Mouse (Mus musculus): Measurements from ENCODE around the gene Lsm11.

The Lsm11 gene

GRCm38 (mm10) chr11:45927456-45927855, 17.3 kb downstream of the Lsm11 start:
- no peak for DNase-seq (ENCODE audit: low spot score)

DNA sequence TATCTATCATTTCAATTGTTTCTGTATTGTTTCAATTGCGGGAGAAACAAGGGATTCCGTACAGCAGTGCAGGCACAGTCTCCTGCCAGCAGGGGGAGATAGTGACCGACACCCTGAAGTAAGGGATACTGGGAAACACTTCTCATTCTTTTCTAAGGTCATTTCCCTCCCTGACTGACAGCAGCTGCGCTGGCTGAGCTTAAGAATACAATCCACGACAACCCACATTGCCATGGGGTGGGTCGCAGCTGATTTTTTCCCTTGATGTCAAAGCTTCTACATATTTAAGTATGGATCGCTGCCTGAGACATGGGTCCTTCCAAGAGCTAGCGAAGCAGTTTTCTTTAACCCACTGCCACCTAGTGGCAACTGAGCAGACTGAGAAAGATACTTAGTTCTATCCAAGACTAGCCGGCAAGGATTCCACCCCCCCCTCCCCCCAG, 18.1 kb downstream of the Lsm11 start:
- peak; percentile 92 for DNase-seq (ENCODE audit: low spot score)

GRCm38 (mm10) chr11:45925436-45925835, 19.3 kb downstream of the Lsm11 start:
- DNase-seq (ENCODE audit: low spot score), result peak; percentile 17

DNA sequence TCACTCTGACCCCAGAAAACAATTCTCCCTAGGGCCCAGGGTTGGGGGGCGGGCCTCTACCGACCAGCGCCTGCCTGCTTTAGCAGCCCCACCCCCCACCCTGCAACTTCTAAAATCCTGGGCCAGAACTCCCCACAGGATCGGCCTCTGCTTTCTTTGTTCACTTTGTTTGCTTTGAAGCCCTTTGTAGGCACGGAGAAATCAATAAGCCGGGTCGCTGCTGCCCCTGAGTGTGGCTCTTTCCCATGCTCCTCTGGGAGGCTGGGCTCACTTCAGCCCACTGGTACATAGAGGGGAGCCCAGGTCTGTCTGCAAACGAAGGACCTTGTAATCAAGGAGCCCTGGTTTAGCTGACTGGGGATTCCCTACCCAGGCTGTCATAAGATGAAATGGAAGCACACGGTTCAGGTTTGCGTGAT, 23.2 kb downstream of the Lsm11 start:
- DNase-seq (ENCODE audit: low spot score), result peak; percentile 60

- DNase-seq (ENCODE audit: low spot score), result no peak
Observed at GRCm38 (mm10) chr11:45921026-45921425, 23.7 kb downstream of the Lsm11 start.

GRCm38 (mm10) chr11:45918836-45919235, 25.9 kb downstream of the Lsm11 start:
- no peak for DNase-seq (ENCODE audit: low spot score)

GRCm38 (mm10) chr11:45918018-45918417, 26.7 kb downstream of the Lsm11 start:
- DNase-seq (ENCODE audit: low spot score), result no peak

- DNase-seq (ENCODE audit: low spot score), result no peak
Observed at GRCm38 (mm10) chr11:45916196-45916595, 28.5 kb downstream of the Lsm11 start.

DNA sequence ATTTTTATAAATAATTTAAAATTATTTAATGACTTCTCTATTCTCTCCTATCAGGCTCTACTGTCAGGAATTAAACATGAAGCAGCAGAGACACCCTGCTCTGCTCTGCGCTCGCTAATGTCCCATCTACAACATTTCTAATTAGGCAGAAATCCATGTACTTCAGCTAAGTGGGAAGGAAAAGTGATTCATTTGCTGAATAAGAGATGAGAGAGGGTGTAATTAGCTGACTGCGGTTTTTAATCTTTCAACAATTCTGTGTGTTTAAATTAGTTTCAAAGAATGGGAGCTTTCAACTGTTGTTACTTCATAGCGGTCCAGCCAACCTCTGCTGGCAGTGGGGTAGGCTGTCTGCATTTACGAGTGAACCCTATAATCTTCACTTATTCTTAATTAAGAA, 34.0 kb downstream of the Lsm11 start:
- no peak for DNase-seq (ENCODE audit: low spot score)

DNA sequence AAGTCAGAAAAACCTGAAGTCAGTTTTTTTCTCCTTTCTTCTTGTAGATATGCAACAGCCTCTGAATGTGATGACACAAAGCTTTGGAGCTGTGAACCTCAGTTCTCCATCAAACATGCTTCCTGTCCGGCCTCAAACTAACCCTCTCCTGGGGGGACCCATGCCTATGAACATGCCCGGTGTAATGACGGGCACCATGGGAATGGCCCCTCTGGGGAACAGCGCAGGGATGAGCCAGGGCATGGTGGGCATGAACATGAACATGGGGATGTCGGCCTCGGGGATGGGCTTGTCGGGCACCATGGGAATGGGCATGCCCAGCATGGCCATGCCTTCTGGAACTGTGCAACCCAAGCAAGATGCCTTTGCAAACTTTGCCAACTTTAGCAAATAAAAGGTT, 35.8 kb downstream of the Lsm11 start:
- DNase-seq (ENCODE audit: low spot score), result no peak

GRCm38 (mm10) chr11:45908070-45908469, 36.7 kb downstream of the Lsm11 start:
- DNase-seq (ENCODE audit: low spot score), result no peak

DNA sequence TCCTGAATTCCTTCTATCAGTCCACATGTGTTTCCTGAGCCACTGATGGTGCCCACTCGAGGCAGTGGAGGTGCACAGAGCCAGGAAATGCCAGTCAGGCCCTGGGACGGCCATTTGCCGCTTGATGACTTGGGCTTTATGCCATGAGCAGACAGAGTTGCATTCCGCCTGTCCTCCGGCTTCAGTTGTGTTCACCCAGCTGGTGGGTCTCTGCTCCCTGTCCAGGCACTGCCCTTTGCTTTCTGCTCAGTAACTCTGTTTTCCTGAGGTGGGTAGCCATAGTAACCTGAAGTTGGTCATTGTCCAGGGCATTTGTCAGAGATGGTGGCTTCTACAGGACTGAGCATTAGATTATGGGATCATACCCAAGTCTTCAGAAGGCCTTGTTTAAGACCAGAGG, 37.4 kb downstream of the Lsm11 start:
- DNase-seq (ENCODE audit: low spot score), result no peak

DNA sequence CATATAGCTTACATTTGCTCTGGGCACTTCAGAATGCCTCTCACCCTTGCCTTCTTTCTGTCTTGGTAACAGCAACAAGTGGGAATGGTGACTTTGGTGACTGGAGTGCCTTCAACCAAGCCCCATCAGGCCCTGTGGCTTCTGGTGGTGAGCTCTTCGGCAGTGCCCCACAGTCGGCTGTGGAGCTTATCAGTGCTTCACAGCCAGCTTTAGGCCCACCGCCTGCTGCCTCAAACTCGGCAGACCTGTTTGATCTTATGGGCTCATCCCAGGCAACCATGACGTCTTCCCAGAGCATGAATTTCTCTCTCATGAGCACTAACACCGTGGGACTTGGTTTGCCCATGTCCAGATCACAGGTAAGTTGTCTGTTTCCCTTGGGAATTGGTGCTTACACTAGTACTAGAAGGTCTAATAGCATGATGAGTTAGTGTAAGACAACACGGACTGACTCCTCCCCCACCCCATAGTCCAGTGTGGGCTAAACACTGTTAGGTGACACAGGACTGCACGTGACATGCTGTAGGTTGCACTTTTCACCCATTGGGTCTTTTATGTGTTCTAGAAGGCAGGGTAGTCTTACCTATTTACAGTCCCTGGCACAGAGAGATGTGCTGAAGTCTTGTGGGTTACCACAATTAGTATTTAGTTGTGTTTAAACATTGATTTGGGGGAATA, 38.5 kb downstream of the Lsm11 start:
- DNase-seq (ENCODE audit: low spot score), result no peak

GRCm38 (mm10) chr11:45900233-45901015, 44.3 kb downstream of the Lsm11 start:
- DNase-seq (ENCODE audit: low spot score), result no peak

DNA sequence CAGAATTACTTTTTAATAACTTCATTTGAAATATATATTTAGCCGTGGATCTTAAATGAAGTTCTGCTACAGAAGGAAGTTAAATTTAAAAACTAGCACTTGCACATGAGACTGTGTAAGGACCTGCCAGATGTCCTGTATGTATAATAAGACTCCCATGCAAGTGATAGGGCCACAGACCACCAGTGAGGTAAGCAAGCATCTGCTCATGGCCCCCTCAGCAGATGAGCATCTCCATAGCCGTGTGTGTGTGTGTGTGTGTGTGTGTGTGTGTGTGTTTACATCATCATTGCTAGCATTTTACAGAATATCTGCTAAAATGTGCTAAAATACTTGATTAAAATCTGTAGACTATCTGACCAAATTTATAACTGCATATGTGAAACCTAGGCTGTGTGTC, 47.3 kb downstream of the Lsm11 start:
- DNase-seq (ENCODE audit: low spot score), result no peak

DNA sequence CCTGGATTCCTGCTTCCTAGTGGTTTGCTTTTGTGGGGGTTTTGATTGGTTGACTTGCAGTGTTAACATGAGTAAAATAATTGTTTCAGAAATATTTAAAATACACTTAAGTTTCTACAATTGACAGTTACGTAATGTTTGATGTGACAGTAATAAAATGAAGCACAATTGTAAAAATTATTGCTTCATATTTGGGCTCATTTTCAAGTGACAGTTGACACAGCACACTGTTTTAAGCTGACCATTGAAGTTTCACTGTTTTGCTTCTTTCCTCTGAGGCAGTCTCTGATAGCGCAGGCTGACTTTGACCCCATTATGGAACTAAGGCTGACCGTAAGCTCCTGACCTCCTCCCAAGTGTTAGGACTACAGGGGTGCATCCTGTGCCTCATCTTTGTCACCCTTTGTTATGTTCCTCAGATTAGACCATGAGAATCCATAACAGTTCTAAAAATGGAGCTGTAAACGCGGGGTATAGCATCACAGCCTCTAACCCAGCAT, 51.8 kb downstream of the Lsm11 start:
- DNase-seq (ENCODE audit: low spot score), result no peak

- no peak for DNase-seq (ENCODE audit: low spot score)
Observed at GRCm38 (mm10) chr11:45890423-45890822, 54.3 kb downstream of the Lsm11 start.

GRCm38 (mm10) chr11:45889981-45890380, 54.8 kb downstream of the Lsm11 start:
- DNase-seq (ENCODE audit: low spot score), result no peak

DNA sequence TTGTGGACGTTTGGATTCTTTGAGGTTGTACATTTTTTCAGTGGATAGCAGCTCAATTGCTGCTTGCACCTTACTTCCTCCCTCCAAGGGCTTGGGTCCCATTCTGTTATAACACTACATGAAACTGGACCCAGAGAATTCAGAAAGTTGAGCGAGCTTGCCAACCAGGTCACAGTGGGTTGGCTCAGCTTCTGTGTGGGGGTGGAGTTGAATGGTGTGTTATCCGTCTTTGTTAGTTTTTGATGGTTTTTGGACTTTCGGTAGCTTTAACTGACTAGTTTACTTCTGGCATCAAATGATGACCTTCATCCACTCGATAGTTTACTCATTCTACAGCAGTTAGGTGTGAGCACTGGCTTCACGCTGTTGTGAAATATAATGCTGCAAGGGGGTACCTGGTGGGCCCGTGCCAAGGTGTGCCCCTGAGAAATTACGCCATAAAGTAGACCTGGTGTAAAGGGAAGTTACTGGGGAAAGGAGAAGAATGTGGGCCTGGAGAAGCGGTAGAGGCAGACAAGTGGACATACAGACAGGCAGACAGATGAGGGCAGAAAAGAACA, 56.2 kb downstream of the Lsm11 start:
- DNase-seq (ENCODE audit: low spot score), result no peak

DNA sequence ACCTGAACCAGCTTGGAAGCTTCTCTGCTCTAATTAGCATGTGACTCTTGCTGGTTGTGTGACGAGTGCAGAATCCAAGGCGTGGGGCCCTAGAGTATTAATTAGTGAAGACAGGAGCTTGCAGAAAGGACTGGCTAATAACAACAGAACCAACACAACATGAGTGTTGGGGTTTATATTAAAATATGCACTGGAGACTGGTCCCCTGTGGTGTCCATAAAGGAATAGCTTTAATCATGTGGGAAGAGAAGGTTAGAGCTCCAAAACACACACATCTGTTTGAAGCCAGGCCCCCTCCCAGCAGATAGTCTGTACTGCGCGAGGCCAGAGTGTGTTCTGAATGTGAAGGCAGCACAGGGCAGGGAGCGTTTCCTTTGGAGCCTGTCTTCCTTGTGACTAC, 58.1 kb downstream of the Lsm11 start:
- no peak for DNase-seq (ENCODE audit: low spot score)

DNA sequence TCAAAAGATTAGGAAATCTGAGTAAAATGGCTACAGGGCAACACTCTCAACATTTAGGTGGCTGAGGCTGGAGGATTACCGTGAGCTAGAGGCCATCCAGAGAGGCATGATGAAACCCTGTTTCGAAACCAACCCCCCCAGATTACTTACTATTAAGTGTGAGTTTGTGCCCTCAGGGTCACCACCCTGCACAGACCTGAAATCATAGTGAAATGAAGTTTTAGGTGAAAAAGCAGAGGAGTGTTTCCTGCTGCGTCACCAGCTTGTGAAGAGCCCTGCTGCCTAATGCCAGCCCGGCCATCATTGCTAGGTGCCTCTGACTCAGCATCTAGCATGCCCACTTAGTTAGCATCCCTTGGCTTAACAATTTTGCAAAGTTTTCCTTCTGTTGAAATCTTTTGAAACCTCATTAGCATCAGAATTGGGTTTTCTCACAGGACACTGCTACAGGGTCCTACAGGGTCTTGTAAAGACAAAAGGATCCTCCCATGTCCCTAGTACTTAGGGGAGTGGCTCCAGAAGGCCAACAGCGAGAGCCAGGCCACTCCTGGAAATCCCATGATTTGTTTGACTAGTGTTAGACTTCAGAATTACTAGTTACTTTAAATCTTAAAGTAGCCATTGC, 59.0 kb downstream of the Lsm11 start:
- no peak for DNase-seq (ENCODE audit: low spot score)

GRCm38 (mm10) chr11:45884029-45884428, 60.7 kb downstream of the Lsm11 start:
- peak; percentile 61 for DNase-seq (ENCODE audit: low spot score)

All from embryo, embryonic 10 days (tissue).